Mouse (Mus musculus): ENCODE results near the gene 1700056E22Rik.

DNA sequence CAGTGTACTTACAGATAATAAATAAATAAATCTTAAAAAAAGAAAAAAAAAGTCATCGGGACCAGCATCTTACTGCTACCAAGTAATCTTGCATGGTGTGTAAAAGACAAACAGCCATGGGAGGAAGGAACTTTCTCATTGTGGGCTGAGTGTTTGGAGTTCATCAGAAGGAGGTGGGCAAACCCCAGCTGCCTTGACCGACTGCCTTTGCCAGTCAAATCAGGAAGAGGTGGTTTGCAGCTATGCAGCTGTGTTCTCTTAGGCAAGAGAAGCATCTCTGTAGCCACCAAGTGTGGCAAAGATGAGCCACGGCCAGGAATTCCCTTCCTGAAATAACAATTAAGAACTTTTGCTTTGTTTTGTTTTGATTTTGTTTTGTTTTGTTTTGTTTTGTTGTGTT lies 20.0 kb downstream of the 1700056E22Rik start:
- no peak for TF ChIP-seq CTCF (IDR thresholded peaks at IDR 0.05; ENCODE audit: control insufficient read depth, insufficient read depth, insufficient read length)
- no peak for TF ChIP-seq MAX (IDR thresholded peaks at IDR 0.05)
- TF ChIP-seq CEBPB (IDR thresholded peaks at IDR 0.05; ENCODE audit: low read depth), result no peak
- no peak for TF ChIP-seq MYOD1 (IDR thresholded peaks at IDR 0.05; ENCODE audit: control insufficient read depth, insufficient read length, low read depth)
- TF ChIP-seq MYOG (IDR thresholded peaks at IDR 0.05; ENCODE audit: control insufficient read depth, extremely low read depth, insufficient read length), result no peak

Measured in C2C12 (cell line).